Mouse (Mus musculus) ovary, postnatal 14 days (tissue): Measurements from ENCODE around the gene Cyp4f17.
A peak's percentile ranks its signal among the peaks of the same experiment; 100 is the strongest.
"Not testable (repeated sequence)": the region's sequence is repeated elsewhere in the genome, so short reads cannot be mapped to it uniquely, and the experiment has no call there.

Experiments
- DNase-seq: peaks from one replicate; pipeline ENCODE4 v3.0.0; 2022; ENCODE audit warnings: low spot score

Gene Cyp4f17

DNA sequence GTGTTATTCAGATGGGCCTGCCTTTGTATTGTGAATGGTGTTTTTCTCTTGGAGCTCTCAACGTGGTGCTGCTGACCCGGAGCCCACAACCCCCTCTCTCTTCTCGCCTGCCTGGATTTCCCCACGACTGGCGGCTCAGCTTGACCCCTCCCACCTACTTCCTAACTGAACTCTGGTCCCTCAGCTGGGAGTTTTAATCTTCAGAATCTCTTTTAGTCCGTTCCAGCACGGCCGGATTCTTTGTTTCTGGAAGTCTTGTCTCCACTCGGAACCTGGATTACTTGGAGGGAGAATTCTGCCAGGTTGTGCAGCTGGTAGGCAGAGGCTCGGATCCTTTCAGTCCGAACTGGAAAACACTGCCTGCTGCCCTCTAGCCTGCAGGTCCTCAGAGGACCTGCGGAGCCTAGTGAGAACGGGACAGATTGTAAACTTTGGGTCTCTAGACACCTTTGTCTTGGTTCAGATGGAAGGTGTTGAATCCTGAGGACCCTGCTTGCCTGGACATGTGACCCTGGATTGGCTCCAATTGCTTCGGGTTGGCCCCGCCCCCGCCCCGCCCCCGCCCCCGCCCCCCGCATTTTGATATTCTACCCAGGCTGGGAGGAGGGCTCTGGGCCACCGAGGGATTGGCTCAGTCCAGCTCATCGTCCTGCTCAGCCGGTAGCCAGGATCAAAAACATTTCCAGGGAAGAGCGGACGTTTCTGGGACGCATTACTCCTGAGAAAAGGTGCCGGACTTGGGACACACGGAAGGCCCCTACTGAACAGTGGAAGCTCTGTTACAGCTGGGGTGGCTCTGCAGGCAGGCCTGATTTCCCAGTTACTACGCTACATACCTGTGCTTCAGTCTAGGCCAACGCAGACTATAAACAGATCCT is at the start of gene Cyp4f17:
Cyp4f17 (plus strand) TSS at position 200 of the 878 bp plus-strand sequence.
- DNase-seq = peak; percentile 23

DNA sequence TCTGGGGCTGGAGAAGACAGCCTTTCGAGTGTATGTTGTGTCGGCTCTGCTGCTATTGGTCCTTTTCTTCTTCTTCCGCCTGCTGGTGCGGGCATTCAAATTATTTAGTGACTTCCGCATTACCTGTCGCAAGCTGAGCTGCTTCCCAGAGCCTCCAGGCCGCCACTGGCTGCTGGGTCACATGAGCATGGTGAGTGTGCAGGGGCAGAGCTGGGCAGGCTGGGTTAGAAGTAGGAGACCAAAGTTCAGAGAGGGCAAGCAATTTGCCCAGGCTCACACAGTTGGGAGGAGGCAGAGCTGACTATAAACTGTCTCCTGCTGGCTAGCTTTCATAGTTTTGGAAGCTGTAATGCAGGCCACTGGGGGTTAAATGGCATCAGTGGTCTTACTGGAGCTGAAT is 37.4 kb upstream of the Cyp4f17 start:
- DNase-seq = no peak

GRCm38 (mm10) chr17:32470795-32471194 is 35.1 kb upstream of the Cyp4f17 start:
- DNase-seq = no peak

GRCm38 (mm10) chr17:32472176-32472575 is 33.7 kb upstream of the Cyp4f17 start:
- DNase-seq = no peak

GRCm38 (mm10) chr17:32474954-32475560 is 30.8 kb upstream of the Cyp4f17 start:
- no peak for DNase-seq

- no peak for DNase-seq
Measured at GRCm38 (mm10) chr17:32477204-32477603, 28.6 kb upstream of the Cyp4f17 start.

DNA sequence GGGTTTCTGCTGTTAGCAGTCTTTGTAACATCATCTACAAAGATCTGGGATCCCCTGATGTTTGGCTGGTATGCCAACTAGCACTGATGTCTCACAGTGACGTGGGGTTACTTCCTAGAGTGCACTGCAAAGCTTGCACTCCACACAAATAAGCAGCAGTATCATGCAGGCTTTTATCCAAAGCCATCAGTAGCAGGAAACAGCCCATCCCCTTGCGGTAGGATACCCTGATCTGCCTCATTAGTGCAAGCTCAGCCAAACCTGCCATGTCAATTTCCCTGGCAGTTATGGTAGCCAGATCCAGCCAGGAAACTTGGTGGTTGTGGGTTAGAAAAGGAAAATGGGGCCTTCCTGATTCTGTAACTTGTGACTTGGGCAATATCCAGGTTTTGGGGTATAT is 27.1 kb upstream of the Cyp4f17 start:
- no peak for DNase-seq

- peak; percentile 4 for DNase-seq
Measured at GRCm38 (mm10) chr17:32479554-32480506, 26.0 kb upstream of the Cyp4f17 start.

GRCm38 (mm10) chr17:32481766-32482165 is 24.1 kb upstream of the Cyp4f17 start:
- DNase-seq = no peak

DNA sequence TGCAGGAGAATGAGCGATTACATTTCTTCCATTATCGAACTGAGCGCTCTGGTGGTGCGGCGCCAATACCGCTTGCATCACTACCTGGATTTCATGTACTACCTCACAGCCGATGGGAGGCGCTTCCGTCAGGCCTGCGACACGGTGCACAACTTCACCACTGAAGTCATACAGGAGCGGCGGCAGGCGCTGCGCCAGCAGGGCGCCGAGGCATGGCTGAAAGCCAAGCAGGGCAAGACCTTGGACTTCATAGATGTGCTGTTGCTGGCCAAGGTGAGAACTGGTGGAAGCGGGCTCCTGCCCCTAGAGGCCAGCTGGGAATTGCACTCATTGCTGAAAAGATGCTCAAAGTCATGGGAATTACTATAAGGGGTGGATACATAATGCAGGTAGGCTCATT is 22.6 kb upstream of the Cyp4f17 start:
- peak; percentile 85 for DNase-seq

DNA sequence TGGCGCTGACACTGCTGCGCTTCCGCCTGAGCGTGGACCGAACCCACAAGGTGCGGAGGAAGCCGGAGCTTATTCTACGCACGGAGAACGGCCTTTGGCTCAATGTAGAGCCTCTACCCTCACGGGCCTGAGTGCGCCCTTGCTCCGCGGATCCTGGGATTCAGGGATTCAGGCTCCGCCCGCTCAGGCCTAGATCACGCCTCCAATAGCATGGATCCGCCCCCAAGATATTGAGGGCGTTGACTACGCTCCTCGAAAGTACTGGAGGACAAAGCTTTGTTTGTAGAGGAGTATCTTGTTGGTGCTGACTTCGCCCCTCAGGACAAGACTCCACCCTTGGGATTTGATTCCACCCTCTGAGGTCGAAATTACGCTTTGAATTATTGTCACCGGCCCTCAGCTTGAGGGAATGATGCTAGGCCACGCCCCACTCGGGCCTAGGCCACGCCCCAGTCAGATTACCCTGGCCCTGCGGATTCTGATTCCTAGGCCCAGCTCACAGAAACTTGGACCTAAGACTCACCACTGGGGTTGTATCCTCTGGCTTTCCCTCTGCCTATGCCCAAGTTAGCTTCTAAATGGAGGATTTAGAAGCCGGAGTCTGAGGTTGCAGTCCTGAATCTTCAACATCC is 13.4 kb upstream of the Cyp4f17 start:
- DNase-seq = peak; percentile 6

DNA sequence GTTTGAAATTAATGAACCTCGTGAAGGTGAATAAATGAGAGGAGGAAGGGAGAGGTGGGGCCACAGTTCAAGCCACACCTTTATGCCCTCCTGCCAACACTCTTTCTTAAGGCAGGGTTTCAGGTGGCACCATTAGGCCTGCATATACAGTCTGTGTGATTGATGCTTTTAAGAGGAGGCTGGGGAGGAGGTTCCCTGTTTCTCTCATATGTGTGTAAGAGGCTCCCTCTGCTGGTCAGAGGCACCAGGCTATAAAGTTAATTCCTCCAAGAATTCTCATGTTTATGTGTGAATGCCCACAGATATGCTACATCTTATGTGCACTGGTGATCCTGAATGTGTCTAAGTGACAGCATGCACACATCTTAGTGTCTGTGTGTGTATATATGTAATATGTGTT is 11.2 kb upstream of the Cyp4f17 start:
- DNase-seq = peak; percentile 59

DNA sequence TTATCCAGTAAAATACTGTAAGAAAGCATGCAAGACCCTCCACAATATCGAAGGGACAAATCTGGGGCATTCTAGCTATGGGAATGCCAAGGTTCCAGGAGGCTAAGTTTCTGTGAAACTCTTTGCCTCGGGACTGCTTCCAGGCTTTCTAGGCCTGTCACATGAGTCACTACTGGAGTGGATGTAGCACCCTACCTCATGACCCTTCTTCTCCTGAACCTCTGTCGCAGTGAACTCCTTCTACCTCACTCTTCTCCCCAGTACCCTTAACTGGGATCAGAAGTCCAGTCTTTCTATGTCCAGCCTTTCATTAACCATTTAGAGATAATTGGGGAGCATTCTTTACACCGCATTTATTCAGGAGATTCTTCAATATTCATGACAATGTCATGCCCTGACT is 5.3 kb upstream of the Cyp4f17 start:
- not testable (repeated sequence) for DNase-seq

GRCm38 (mm10) chr17:32501051-32501450 is 4.8 kb upstream of the Cyp4f17 start:
- no peak for DNase-seq

DNA sequence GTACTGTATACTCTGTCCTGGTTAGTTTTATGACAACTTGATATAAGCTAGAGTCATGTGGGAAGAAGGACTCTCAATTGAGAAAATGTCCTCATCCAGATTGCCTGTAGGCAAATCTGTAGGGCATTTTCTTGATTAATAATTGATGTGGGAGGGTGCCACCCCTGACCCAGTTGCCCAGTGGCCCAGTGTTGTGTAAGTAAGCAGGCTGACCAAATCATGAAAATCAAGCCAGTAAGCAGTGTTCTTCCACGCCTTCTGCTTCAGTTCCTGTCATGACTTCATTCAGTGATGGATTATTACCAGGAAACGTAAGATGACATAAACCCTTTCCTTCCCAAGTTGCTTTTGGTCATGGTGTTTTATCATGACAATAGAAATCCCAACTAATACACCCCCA is 2.7 kb upstream of the Cyp4f17 start:
- no peak for DNase-seq

DNA sequence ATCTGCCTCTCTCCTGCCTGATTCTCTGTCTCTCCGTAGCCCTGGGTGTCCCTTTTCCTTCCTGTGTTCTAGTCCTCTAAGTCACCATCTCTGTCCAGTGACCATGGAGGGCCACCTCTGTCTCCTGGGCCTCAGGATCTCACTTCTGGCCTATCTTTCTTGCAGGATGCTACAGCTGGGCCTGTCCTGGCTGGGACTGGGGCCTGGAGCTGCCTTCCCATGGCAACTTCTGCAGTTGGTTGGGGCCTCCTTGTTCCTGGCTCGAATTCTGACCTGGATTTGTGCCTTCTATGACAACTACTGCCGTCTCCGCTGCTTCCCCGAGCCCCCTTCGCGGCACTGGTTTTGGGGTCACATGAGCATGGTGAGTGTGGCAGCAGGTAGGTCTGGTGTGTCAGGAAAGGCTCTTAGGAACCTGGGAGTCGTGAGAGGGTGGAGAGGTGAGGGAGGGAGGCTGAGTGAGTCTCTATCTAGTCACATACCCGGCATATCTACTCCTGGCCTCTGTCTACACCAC is 937 bp downstream of the Cyp4f17 start:
- peak; percentile 4 for DNase-seq

DNA sequence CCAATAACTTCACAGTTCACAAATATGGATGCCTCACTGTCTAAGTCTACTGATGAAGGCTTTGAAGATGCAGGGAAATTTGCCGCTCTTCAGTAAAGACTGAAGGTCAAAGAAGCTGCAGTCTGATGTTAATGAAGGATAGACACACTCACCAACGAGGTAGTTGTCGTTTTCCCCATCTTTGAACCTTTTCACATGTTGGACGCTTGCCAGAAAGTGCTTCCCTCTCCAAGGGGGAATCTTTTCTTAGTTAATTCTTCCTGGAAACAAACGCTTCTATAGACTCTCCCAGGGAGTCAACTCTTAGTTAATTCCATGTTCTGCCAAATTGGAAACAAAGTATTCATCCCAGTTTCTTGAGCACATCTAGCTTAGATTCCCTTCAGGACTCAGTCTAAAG is 10.3 kb downstream of the Cyp4f17 start:
- no peak for DNase-seq

DNA sequence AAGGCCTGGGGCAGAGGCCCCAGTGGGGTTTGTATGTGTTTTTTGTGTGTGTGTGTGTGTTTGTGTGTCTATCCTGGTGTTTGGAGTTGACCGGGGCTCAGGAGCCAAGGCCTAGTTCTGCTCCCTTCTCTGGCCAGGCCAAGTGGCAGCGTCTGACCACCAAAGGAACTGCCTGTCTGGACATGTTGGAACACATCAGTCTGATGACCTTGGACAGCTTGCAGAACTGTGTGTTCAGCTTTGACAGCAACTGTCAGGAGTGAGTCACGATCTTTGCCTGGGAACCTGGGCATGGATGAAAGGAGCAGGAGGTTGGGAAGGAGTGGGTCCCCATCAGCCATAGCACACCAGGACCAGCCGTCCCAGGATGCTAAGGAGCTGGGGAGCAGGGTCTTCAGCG is 16.1 kb downstream of the Cyp4f17 start:
- DNase-seq = no peak

DNA sequence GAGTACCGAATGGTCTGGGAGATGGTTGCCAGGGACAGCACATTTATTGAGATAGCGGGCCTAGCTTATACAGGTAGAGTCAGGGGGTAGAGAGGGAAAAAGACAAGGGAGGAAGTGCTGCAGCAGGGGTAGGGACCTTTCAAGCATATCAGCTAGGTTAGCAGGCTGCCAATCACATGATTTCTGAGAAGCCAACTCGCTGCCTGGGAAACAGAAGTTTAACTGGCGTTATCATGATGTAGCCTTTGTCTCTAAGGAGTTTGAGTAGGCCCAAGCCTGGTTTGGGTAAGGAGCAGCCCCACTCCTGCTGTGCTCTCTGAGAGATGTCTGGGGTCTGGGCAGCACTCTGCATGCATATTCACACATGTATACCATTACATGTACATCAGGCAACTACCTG is 16.5 kb downstream of the Cyp4f17 start:
- DNase-seq = no peak

- no peak for DNase-seq
Measured at GRCm38 (mm10) chr17:32522816-32523215, 17.0 kb downstream of the Cyp4f17 start.

- DNase-seq = no peak
Measured at GRCm38 (mm10) chr17:32523895-32524294, 18.0 kb downstream of the Cyp4f17 start.

- not testable (repeated sequence) for DNase-seq
Measured at GRCm38 (mm10) chr17:32526341-32526740, 20.5 kb downstream of the Cyp4f17 start.
